Mouse (Mus musculus) heart, adult 2 months (tissue): Measurements from ENCODE around the gene Ptpn4.

Source experiments
- CTCF ChIP-seq: fragments of 200-600 bp; IDR thresholded peaks from 2 replicates; pipeline ENCODE4 v1.8.1; 2022; ENCODE audit warnings: antibody characterized with exemption, mild to moderate bottlenecking, moderate library complexity
- POLR2A ChIP-seq: fragments of 200-500 bp; IDR thresholded peaks from 2 replicates; pipeline ENCODE4 v1.6.1; 2011; ENCODE audit warnings: mild to moderate bottlenecking, low read depth, low read length, control low read depth; ENCODE audit not compliant: insufficient read depth

- TF ChIP-seq CTCF (no peak), POLR2A (no peak)
Observed at GRCm38 (mm10) chr1:119666904-119667303, 170.5 kb downstream of the Ptpn4 start.
